Mouse (Mus musculus) naive thymus-derived CD4-positive, alpha-beta T cell, adult 2 months (primary cell): ENCODE data around the gene Stk16.
A peak's percentile ranks its signal among the peaks of the same experiment; 100 is the strongest.

Source experiments
- DNase-seq: peaks from one replicate; pipeline ENCODE4 v3.0.0-alpha.2; 2011; ENCODE audit warnings: low read depth

Gene Stk16

GRCm38 (mm10) chr1:75210136-75211087, at the start of gene Stk16, which contains the start of gene Glb1l:
TSS of gene Stk16 (plus strand) at chr1:75210838.
TSS of gene Glb1l (minus strand) at chr1:75210813.
- DNase-seq, result peak; percentile 94

DNA sequence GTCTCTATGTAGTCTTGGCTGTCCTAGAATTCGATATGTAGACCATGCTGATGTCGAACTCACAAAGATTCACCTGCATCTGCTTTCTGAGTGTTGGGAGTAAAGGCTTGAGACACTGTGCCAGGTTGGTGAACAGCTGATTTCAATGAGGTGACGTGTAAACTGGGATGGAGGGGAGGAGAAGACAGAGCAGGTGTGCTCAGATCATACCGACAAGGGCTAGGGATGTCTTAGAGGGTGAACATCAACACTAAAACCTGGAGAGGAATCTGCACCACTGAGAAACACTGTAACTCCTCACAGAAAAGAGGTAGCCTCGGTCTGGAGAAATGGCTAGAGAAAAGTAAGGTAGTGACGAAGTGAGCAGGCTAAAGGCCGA, 42.6 kb upstream of the Stk16 start:
- DNase-seq, result no peak

- DNase-seq, result peak; percentile 98
Observed at GRCm38 (mm10) chr1:75168472-75169464, 41.9 kb upstream of the Stk16 start, which contains the start of gene Zfand2b. TSS of gene Zfand2b (plus strand) at chr1:75168646.

DNA sequence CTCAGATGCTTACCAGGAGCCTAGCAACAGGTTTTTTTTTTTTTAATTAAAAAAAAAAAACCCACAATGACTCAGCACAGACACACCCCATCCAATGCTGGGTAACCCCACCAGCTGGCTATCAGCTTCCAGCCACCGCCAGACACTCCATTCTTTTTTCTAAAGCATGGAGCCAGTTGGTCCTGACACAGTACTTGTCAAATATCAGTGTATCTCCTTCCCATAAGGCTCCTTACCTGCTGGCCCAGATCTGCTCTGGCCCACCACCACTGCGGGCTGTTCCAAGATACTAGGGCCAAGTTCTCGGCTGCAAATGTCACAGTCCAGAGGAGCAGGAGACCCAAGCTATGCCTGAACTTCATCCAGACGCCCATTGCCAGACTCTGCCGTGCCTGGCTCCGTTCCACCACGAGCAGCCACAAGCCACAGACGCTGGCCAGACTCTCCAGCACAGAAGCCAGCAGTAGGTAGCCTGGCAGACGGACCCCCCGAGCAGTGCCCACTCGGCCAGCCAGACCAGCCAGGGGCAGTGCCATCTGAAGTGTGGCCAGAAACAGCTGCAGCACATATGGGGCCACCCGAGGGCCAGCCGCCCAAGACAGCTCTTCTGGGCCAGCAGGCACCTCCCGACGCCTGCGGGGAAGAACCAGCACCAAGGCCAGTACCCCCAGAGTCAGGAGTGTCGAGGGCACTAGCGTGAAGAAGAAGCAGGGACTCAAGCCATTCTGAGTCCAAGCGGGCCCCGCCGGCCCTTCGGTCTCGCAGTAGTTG, 31.1 kb upstream of the Stk16 start:
- peak; percentile 23 for DNase-seq

GRCm38 (mm10) chr1:75180105-75180590, 30.5 kb upstream of the Stk16 start, which contains the start of gene Abcb6:
TSS of gene Abcb6 (minus strand) at chr1:75180392.
- peak; percentile 82 for DNase-seq

- no peak for DNase-seq
Observed at GRCm38 (mm10) chr1:75180741-75181140, 29.9 kb upstream of the Stk16 start.

DNA sequence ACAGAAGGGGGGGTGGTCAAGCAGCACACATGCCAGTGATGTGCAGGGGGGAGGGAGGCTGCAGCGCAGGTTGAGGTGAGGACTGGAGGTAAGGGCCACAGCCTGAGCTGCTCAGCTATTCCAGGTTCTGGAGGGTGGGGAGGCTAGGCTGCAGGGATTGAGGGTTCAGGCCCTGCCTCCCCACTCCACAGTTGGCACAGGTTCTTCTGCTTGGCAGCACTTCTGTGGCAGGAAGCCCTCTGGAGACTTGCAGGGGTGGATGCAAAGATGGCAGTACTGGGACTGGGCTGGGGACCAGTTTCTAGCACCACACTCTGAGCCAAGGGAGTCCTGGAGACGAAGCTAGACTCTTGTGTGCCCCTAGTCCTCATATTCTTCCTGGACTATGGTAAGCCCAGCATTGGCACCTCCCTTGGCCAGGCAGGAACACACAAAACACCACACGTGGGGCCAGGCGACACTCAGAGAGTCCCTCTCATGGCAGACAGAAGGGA, 29.2 kb upstream of the Stk16 start:
- no peak for DNase-seq

DNA sequence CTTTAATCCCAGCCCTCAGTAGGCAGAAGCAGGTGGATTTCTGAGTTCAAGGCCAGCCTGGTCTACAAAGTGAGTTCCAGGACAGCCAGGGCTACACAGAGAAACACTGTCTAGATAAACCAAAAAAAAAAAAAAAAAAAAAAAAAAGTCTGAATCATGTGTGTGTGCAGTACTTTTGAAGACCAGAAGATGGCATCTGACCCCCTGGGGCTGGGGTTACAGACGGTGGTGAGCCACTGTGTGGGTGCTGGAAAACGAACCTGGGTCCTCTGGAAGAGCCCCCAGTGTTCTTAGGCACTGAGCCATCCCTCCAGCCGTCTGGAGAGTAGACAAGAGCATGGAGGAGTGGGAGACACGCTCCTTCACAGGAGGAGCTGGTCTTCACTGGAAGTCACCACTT, 28.5 kb upstream of the Stk16 start:
- no peak for DNase-seq

GRCm38 (mm10) chr1:75185495-75185894, 25.1 kb upstream of the Stk16 start:
- DNase-seq, result no peak

GRCm38 (mm10) chr1:75187126-75187525, 23.5 kb upstream of the Stk16 start:
- no peak for DNase-seq

GRCm38 (mm10) chr1:75187914-75188483, 22.6 kb upstream of the Stk16 start:
- DNase-seq, result no peak

DNA sequence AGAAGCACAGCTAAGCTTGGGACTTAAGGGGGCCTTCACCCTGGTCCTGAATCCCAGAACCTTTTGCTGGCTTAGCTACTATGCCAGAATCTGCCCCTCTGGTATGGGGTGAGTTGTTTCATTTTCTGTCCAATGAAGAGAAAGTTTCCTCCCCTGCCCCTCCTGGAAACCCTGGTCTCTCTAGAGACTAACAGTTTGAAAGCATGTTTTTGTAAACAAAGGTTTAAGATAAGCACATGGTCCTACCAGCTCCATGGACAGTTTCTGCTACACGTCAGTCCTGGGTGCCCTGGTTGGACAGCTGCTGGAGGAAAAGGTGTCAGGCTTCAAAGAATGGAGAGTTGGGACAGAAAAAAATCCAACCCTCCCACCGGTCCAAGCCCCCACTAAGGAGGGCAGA, 20.1 kb upstream of the Stk16 start:
- DNase-seq, result no peak

GRCm38 (mm10) chr1:75191258-75191621, 19.4 kb upstream of the Stk16 start:
- no peak for DNase-seq

DNA sequence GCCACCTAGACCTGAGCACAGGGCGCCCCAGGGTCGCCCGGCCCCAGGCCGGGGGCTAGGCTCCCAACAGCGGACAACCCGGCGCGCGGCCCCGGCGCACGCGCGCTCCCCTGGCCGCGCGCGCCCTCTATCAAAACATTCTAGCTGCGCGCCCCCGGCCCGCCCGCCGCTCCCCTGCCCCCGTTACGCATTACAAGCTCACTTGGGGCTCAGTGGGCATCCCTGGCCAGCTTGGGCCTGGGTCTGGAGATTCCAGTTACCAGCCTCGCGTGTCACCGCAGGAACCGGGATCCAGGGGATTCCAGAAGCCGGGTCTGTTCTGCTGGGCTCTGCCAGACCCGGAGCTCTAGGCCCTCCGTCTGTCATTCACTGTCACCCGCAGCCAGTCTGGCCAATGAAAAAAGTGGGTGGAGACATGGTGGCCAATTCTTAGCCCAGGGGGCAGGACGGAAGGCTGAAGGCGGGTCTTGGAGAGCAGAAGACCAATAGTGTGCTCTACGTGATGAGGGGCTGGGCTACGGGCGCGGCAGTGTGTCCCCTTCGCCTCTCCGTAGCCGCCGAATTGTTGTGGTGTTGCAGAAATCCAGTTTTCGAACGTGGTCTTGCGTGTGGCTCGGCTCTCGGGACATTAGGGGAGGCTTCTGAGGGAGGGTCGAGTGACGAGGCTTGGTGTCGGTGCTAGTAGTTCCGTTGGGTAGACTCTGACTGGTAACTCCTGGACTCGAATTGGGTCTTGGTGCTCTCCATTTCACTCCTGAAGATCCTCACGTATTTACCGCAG, 18.8 kb upstream of the Stk16 start, which contains the start of the genes Ankzf1 and Atg9a:
Gene Ankzf1, plus strand, starts transcription at position 530 of the 781 bp plus-strand sequence.
Gene Atg9a, minus strand, starts transcription at position 575 of the 781 bp plus-strand sequence.
- DNase-seq, result peak; percentile 97

GRCm38 (mm10) chr1:75192452-75192851, 18.2 kb upstream of the Stk16 start:
- DNase-seq, result no peak

DNA sequence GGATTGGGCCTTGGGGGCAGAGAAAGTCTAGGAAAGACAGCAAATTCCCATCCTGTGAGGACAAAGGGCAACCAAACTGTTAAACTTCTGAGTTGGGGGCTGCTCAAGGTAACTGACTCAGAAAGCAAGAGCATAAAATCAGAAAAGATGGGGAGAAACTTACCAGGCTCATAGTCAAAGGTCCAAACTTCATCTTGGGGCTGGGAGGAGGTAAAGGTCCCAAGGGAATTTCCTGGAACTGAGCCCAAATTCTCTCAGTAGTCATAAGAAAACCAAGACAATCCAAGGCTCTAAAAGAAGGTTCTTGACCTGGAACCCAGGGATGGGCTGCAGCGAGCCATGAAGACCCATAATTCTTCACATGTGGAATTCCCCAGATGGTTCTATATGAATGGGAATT, 9.4 kb upstream of the Stk16 start:
- no peak for DNase-seq

GRCm38 (mm10) chr1:75208967-75209678, 1.5 kb upstream of the Stk16 start:
- peak; percentile 34 for DNase-seq

GRCm38 (mm10) chr1:75211141-75211708, 587 bp downstream of the Stk16 start:
- DNase-seq, result no peak

DNA sequence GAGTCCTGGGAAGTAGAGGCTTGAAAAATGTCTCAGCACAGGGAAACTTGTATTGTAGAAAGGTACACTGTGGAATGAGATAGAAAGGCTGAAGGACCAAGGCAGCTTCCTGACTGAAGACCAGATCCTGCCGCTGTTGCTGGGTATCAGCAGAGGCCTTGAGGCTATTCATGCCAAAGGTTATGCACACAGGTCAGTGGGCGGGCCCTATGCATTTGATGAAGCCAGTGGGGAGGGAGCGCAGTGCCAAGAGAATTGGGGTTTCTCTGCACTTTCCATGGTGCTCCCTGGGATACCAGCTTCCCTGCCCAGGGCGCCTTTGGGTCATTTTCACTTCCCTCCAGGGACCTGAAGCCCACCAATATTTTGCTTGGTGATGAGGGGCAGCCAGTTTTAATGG, 1.9 kb downstream of the Stk16 start:
- peak; percentile 10 for DNase-seq
